Mouse (Mus musculus): ENCODE data around the gene Calm1. TPM values are rescaled to one million over a fixed set of nuclear protein-coding genes. Genes with fewer than 3 reads are reported as not detected.
"Not testable (repeated sequence)": the region's sequence is repeated elsewhere in the genome, so short reads cannot be mapped to it uniquely, and the experiment has no call there.

The Calm1 gene
- polyA plus RNA-seq, 1 experiment from 2014 or later = 2,581 TPM

DNA sequence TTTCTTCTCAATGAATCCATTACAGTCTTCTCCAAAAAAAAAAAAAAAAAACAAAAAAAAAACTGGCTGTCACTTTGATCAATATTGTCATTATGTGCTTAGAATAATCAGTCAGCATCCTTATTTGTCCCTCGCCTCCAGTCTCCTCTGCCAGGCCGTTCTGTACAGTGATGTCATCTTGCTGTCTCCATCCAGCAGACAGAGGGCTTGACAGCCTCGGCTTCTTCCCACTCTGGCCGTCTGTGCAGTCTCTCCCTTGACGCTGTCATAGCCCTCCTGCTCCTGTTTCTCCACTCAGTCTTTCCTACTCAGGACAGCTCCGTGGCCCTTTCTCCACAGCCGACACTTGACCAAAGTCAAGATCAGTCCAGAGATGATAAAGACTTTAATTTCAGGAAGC lies 26.8 kb upstream of the Calm1 start:
- Histone ChIP-seq H3K9me3 (ENCODE audit: control insufficient read depth, low read length) (no peaks in the 10 kb centered on the region), H3K4me1 (ENCODE audit: control insufficient read depth, insufficient read depth, low read length) (peaks cover 9% of the 10 kb centered on the region), H3K4me3 (replicated peaks; ENCODE audit: low read depth, low read length) (no peak overlapping the region), H3K4me2 (ENCODE audit: low read length) (no peak overlapping the region), H3K27me3 (ENCODE audit: control insufficient read depth, insufficient read depth, low read length) (no peaks in the 10 kb centered on the region), H3K27ac (replicated peaks; ENCODE audit: low read depth, low read length) (no peak overlapping the region), H3K9ac (replicated peaks; ENCODE audit: low read length) (no peak overlapping the region), H3K36me3 (ENCODE audit: control insufficient read depth, insufficient read depth, low read length) (no peaks in the 10 kb centered on the region)
- no peak for ATAC-seq (ENCODE audit: low FRiP score, low TSS enrichment)
- DNase-seq = no peak
- 80% methylated on average over 7 of the region's 7 CpGs for WGBS

DNA sequence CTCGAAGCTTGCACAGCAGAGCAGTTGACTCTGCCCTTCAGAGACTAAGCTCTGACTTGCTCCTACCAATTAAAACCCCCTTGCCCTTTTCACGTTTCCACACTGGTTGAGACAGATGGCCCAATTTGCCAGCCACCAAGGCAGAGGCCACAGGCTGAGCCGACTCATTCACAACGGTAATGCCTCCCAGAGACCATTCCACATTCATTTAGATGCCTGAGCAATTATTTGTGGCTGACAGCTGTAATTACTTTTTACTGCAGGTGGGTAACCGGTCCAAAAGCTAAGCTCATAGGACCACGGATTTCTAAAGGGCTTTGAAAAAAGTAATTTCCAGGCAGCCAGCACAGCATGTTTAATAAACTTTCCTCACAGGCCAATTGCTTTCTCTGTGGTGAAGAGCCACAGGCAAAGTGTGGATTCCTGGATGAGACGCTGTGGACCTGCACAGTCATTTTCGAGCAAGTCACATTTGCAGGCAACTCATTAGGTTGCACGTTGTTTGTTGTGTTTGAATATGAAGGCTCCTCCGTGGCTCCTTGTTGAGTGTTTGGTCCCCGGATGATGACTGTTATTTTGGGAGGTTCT lies 22.7 kb upstream of the Calm1 start:
- Histone ChIP-seq H3K9ac (replicated peaks; ENCODE audit: low read length) (no peak overlapping the region), H3K9me3 (ENCODE audit: control insufficient read depth, low read length) (no peaks in the 10 kb centered on the region), H3K36me3 (ENCODE audit: control insufficient read depth, insufficient read depth, low read length) (no peaks in the 10 kb centered on the region), H3K4me3 (replicated peaks; ENCODE audit: low read depth, low read length) (no peak overlapping the region), H3K4me1 (ENCODE audit: control insufficient read depth, insufficient read depth, low read length) (peaks cover 3% of the 10 kb centered on the region), H3K27me3 (ENCODE audit: control insufficient read depth, insufficient read depth, low read length) (no peaks in the 10 kb centered on the region), H3K27ac (replicated peaks; ENCODE audit: low read depth, low read length) (peak overlapping the region; percentile 16), H3K4me2 (ENCODE audit: low read length) (no peak overlapping the region)
- DNase-seq = peak; percentile 45
- no peak for ATAC-seq (ENCODE audit: low FRiP score, low TSS enrichment)
- 49% methylated on average over 11 of the region's 11 CpGs for WGBS

DNA sequence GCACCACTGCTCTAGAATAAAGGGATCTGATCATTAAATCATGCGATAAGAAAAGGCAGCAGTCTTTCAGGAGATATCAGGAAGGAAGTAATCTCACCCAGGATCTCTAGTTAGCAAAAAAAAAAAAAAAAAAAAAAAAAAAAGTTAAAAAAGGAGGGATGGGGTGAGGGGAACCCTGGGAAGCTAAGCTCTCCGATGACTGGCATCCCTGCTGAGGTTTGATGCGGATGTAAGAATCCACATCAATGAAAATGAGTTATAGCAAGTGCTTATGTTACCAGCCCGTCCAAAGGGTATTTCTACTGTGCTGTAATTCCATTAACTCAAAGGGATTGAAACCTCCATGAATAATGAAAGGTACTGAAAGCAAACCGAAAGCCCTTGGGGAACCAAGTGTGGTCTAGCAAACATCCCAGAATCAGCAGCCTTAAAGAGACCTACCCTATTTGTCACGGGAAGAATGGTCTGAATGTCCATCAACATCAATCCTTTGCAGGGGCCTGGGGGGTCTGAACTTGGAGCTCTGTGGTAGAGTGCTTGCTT lies 20.3 kb upstream of the Calm1 start:
- Histone ChIP-seq H3K4me2 (ENCODE audit: low read length) (no peak overlapping the region), H3K27me3 (ENCODE audit: control insufficient read depth, insufficient read depth, low read length) (no peaks in the 10 kb centered on the region), H3K36me3 (ENCODE audit: control insufficient read depth, insufficient read depth, low read length) (no peaks in the 10 kb centered on the region), H3K4me3 (replicated peaks; ENCODE audit: low read depth, low read length) (no peak overlapping the region), H3K9ac (replicated peaks; ENCODE audit: low read length) (no peak overlapping the region), H3K4me1 (ENCODE audit: control insufficient read depth, insufficient read depth, low read length) (peaks cover 3% of the 10 kb centered on the region), H3K27ac (replicated peaks; ENCODE audit: low read depth, low read length) (no peak overlapping the region), H3K9me3 (ENCODE audit: control insufficient read depth, low read length) (no peaks in the 10 kb centered on the region)
- 21% methylated on average over 6 of the region's 6 CpGs for WGBS
- ATAC-seq (ENCODE audit: low FRiP score, low TSS enrichment) (no peak), DNase-seq (peak; percentile 58)

DNA sequence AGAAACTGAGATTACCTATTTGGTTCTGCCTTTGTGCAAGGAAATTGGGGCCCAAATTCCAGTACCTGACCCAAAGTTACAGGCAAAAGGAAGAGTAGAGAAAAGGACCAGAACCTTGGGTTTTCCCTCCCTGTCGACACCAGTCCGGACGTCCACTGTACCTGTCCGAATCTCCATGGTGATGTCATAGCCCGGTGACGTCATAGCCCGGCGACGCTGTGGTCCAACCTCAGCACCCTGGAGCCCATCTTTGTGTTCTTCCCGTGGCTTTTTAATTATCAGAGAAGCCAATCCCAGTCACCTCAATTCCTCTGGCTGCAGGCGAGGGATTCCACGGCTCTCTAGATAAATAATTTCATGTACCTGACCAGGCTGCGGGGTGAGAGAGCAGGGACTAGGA lies 18.4 kb upstream of the Calm1 start:
- WGBS = 91% methylated on average over 13 of the region's 13 CpGs

DNA sequence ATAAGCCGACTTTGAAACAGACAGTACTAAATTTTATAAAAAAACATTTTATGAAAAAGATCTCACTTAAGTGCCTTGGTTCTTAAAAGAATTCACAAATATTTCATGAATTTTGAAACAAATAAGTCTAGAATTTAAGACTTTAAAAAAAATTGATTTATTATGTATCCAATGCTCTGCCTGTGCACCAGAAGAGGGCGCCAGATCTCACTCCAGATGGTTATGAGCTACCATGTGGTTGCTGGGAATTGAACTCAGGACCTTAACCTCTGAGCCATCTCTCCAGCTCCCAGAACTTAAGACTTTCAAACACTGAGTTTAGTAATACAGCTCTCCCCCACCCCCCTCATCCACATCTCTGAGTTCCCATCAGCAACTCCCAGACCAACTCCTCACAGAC lies 16.6 kb upstream of the Calm1 start:
- ATAC-seq (ENCODE audit: low FRiP score, low TSS enrichment) (no peak), DNase-seq (no peak)
- WGBS = 87% methylated on average over 2 of the region's 2 CpGs
- Histone ChIP-seq H3K9ac (replicated peaks; ENCODE audit: low read length) (no peak overlapping the region), H3K4me2 (ENCODE audit: low read length) (no peak overlapping the region), H3K27me3 (ENCODE audit: control insufficient read depth, insufficient read depth, low read length) (no peaks in the 10 kb centered on the region), H3K4me1 (ENCODE audit: control insufficient read depth, insufficient read depth, low read length) (peaks cover 14% of the 10 kb centered on the region), H3K27ac (replicated peaks; ENCODE audit: low read depth, low read length) (no peak overlapping the region), H3K9me3 (ENCODE audit: control insufficient read depth, low read length) (no peaks in the 10 kb centered on the region), H3K4me3 (replicated peaks; ENCODE audit: low read depth, low read length) (no peak overlapping the region), H3K36me3 (ENCODE audit: control insufficient read depth, insufficient read depth, low read length) (no peaks in the 10 kb centered on the region)

More for the DNA sequence above, 18.4 kb upstream of the Calm1 start:
- H3K9me3 ChIP-seq (ENCODE audit: control insufficient read depth, low read length) = no peaks in the 10 kb centered on the region
- DNase-seq (no peak), ATAC-seq (ENCODE audit: low FRiP score, low TSS enrichment) (no peak)
- no peak overlapping the region for H3K9ac ChIP-seq (replicated peaks; ENCODE audit: low read length)
- H3K27ac ChIP-seq (replicated peaks; ENCODE audit: low read depth, low read length) = no peak overlapping the region
- H3K36me3 ChIP-seq (ENCODE audit: control insufficient read depth, insufficient read depth, low read length) = no peaks in the 10 kb centered on the region
- H3K4me3 ChIP-seq (replicated peaks; ENCODE audit: low read depth, low read length) = no peak overlapping the region
- no peak overlapping the region for H3K4me2 ChIP-seq (ENCODE audit: low read length)
- no peaks in the 10 kb centered on the region for H3K27me3 ChIP-seq (ENCODE audit: control insufficient read depth, insufficient read depth, low read length)
- peaks cover 7% of the 10 kb centered on the region for H3K4me1 ChIP-seq (ENCODE audit: control insufficient read depth, insufficient read depth, low read length)

DNA sequence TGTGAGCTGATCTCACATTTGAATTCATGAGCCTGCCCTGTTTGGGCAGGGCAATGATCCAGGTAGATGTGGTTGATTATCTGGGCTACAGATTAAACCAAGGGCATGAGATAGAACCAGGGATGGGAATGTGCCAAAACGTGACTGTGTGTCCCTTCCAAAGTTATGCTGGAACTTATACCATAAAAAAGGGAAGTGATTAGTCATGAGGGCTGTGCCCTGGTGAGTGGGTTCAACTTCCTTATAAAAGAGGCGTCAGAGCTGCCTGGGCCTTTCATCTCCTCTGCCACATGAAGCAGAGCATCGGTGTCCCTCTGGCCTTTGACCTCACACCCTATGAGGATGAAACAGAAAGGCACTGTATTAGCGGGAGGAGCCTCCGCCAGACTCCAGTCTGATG lies 15.3 kb upstream of the Calm1 start:
- no peaks in the 10 kb centered on the region for H3K36me3 ChIP-seq (ENCODE audit: control insufficient read depth, insufficient read depth, low read length)
- DNase-seq = no peak
- no peak overlapping the region for H3K4me2 ChIP-seq (ENCODE audit: low read length)
- H3K4me1 ChIP-seq (ENCODE audit: control insufficient read depth, insufficient read depth, low read length) = peaks cover 16% of the 10 kb centered on the region
- no peak overlapping the region for H3K4me3 ChIP-seq (replicated peaks; ENCODE audit: low read depth, low read length)
- no peak overlapping the region for H3K27ac ChIP-seq (replicated peaks; ENCODE audit: low read depth, low read length)
- WGBS = 72% methylated on average over 5 of the region's 5 CpGs
- no peaks in the 10 kb centered on the region for H3K9me3 ChIP-seq (ENCODE audit: control insufficient read depth, low read length)
- H3K9ac ChIP-seq (replicated peaks; ENCODE audit: low read length) = no peak overlapping the region
- ATAC-seq (ENCODE audit: low FRiP score, low TSS enrichment) = no peak
- H3K27me3 ChIP-seq (ENCODE audit: control insufficient read depth, insufficient read depth, low read length) = no peaks in the 10 kb centered on the region

- not testable (repeated sequence) for H3K27me3 ChIP-seq (ENCODE audit: control insufficient read depth, insufficient read depth, low read length); H3K27ac ChIP-seq (replicated peaks; ENCODE audit: low read depth, low read length); ATAC-seq (ENCODE audit: low FRiP score, low TSS enrichment); H3K4me2 ChIP-seq (ENCODE audit: low read length); H3K9me3 ChIP-seq (ENCODE audit: control insufficient read depth, low read length); DNase-seq; H3K4me3 ChIP-seq (replicated peaks; ENCODE audit: low read depth, low read length); H3K36me3 ChIP-seq (ENCODE audit: control insufficient read depth, insufficient read depth, low read length); H3K9ac ChIP-seq (replicated peaks; ENCODE audit: low read length)
- whole genome bisulfite sequencing = 91% methylated on average over 2 of the region's 2 CpGs
- H3K4me1 ChIP-seq (ENCODE audit: control insufficient read depth, insufficient read depth, low read length) = peaks cover 14% of the 10 kb centered on the region
Observed at GRCm38 (mm10) chr12:100184976-100185375, 14.3 kb upstream of the Calm1 start.

- no peak for ATAC-seq (ENCODE audit: low FRiP score, low TSS enrichment)
- H3K27ac ChIP-seq (replicated peaks; ENCODE audit: low read depth, low read length) = peak overlapping the region; percentile 99; the same call in 1 of the 2 replicates
- H3K4me1 ChIP-seq (ENCODE audit: control insufficient read depth, insufficient read depth, low read length) = peaks cover 14% of the 10 kb centered on the region
- 54% methylated on average over 7 of the region's 7 CpGs for WGBS
- H3K27me3 ChIP-seq (ENCODE audit: control insufficient read depth, insufficient read depth, low read length) = no peaks in the 10 kb centered on the region
- peak overlapping the region; percentile 89 for H3K4me2 ChIP-seq (ENCODE audit: low read length)
- DNase-seq = peak; percentile 40
- no peaks in the 10 kb centered on the region for H3K36me3 ChIP-seq (ENCODE audit: control insufficient read depth, insufficient read depth, low read length)
- peak overlapping the region; percentile 64; the same call in 1 of the 2 replicates for H3K4me3 ChIP-seq (replicated peaks; ENCODE audit: low read depth, low read length)
- H3K9me3 ChIP-seq (ENCODE audit: control insufficient read depth, low read length) = no peaks in the 10 kb centered on the region
- H3K9ac ChIP-seq (replicated peaks; ENCODE audit: low read length) = no peak overlapping the region
Observed at GRCm38 (mm10) chr12:100185897-100186296, 13.3 kb upstream of the Calm1 start.

DNA sequence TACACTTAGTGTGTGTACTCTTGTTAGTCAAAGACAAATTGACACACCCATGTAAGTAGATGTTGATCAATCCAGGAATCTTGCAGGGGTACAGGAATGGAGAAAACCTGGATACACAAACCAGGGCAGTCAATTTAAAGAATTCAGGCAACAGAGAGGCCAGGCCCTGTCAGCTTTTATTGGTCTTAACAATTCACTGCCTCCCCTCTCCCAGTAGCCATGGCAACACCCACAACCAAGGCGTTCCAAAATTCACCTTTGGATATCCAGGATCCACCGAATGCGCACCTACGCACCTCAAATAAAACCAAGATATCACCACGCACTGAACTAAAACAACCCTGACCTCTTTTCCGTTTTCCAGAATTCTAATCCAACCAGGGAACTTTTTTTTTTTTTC lies 12.9 kb upstream of the Calm1 start:
- peak; percentile 75 for DNase-seq
- Histone ChIP-seq H3K27me3 (ENCODE audit: control insufficient read depth, insufficient read depth, low read length) (no peaks in the 10 kb centered on the region), H3K4me2 (ENCODE audit: low read length) (peak overlapping the region; percentile 89), H3K4me3 (replicated peaks; ENCODE audit: low read depth, low read length) (peak overlapping the region; percentile 64), H3K4me1 (ENCODE audit: control insufficient read depth, insufficient read depth, low read length) (peaks cover 14% of the 10 kb centered on the region), H3K9me3 (ENCODE audit: control insufficient read depth, low read length) (no peaks in the 10 kb centered on the region), H3K36me3 (ENCODE audit: control insufficient read depth, insufficient read depth, low read length) (no peaks in the 10 kb centered on the region), H3K27ac (replicated peaks; ENCODE audit: low read depth, low read length) (peak overlapping the region; percentile 99), H3K9ac (replicated peaks; ENCODE audit: low read length) (peak overlapping the region; percentile 93)
- WGBS = 1% methylated on average over 6 of the region's 6 CpGs
- ATAC-seq (ENCODE audit: low FRiP score, low TSS enrichment) = no peak

Measured in midbrain, embryonic 14.5 days (tissue).